In genomic region chr6:54629734-54630133, GRCm38 (mm10) we compare ENCODE assay signal across 9 mouse cellular contexts. TPM values are rescaled to one million over a fixed set of nuclear protein-coding genes. Genes with fewer than 3 reads are reported as not detected.
A peak's percentile ranks its signal among the peaks of the same experiment; 100 is the strongest.
DNase-seq lines count a peak whose midpoint lies in the region; ATAC-seq and TF ChIP-seq lines count a peak whose summit lies in the region.
"Had no signal": no experiment of that assay in that cellular context is flagged by ENCODE, and none has a peak within 500 bp of the region (broad histone marks: within the 10 kb centered on the region; RNA-seq: fewer than 3 reads in every experiment).

No protein-coding gene starts in this region.

- no peak overlapping the region for H3K9ac ChIP-seq in forebrain, postnatal 0 days
- no peak overlapping the region for H3K9ac ChIP-seq in forebrain, embryonic 13.5 days
- H3K9ac ChIP-seq: stomach, embryonic 15.5 days had no signal

- no peaks in the 10 kb centered on the region for H3K9me3 ChIP-seq in forebrain, postnatal 0 days (ENCODE audit: low read length)
- H3K9me3 ChIP-seq in forebrain, embryonic 13.5 days (replicated peaks), result no peaks in the 10 kb centered on the region
- H3K9me3 ChIP-seq: stomach, embryonic 15.5 days had no signal

- H3K4me1 ChIP-seq in forebrain, postnatal 0 days (ENCODE audit: insufficient read depth), result no peaks in the 10 kb centered on the region
- H3K4me1 ChIP-seq in forebrain, embryonic 13.5 days, result no peaks in the 10 kb centered on the region
- H3K4me1 ChIP-seq: stomach, embryonic 15.5 days had no signal

- H3K36me3 ChIP-seq in forebrain, postnatal 0 days (ENCODE audit: insufficient read depth), result peaks cover 39% of the 10 kb centered on the region
- H3K36me3 ChIP-seq in forebrain, embryonic 13.5 days (ENCODE audit: poor library complexity, severe bottlenecking), result peaks cover 58% of the 10 kb centered on the region
- H3K36me3 ChIP-seq: stomach, embryonic 15.5 days had no signal

- peak; percentile 69; the same call in 1 of the 2 replicates for ATAC-seq in forebrain, postnatal 0 days
- ATAC-seq in forebrain, embryonic 13.5 days, result no peak

- whole genome bisulfite sequencing in forebrain, postnatal 0 days, result 31% methylated on average over 7 of the region's 7 CpGs
- WGBS in forebrain, embryonic 13.5 days, result 34% methylated on average over 7 of the region's 7 CpGs

- no peaks in the 10 kb centered on the region for H3K27me3 ChIP-seq in forebrain, postnatal 0 days (ENCODE audit: insufficient read depth, low read length)
- H3K27me3 ChIP-seq in forebrain, embryonic 13.5 days, result no peaks in the 10 kb centered on the region
- H3K27me3 ChIP-seq: stomach, embryonic 15.5 days had no signal

- peak; percentile 42 for DNase-seq in forebrain, postnatal 0 days
- DNase-seq in ovary, postnatal 36 days (ENCODE audit: low spot score), result peak; percentile 21
- DNase-seq in ovary, postnatal 10 days (ENCODE audit: low spot score), result no peak
- peak; percentile 31 for DNase-seq in embryo, embryonic 11 days
- DNase-seq in lung, postnatal 10 days, result peak; percentile 32
- DNase-seq in MN1 (ENCODE audit: low spot score), result no peak
- DNase-seq in urinary bladder, postnatal 10 days (ENCODE audit: low spot score), result no peak

- peak; percentile 59 for TF ChIP-seq CTCF in forebrain, postnatal 0 days (IDR thresholded peaks at IDR 0.05; ENCODE audit: low read depth)

- H3K4me2 ChIP-seq in forebrain, postnatal 0 days (ENCODE audit: low read depth), result no peak overlapping the region
- H3K4me2 ChIP-seq in forebrain, embryonic 13.5 days, result no peak overlapping the region
- H3K4me2 ChIP-seq: stomach, embryonic 15.5 days had no signal

- no peak overlapping the region for H3K27ac ChIP-seq in forebrain, postnatal 0 days (ENCODE audit: low read depth, low read length)
- no peak overlapping the region for H3K27ac ChIP-seq in forebrain, embryonic 13.5 days
- H3K27ac ChIP-seq: stomach, embryonic 15.5 days had no signal

- no peak overlapping the region for H3K4me3 ChIP-seq in forebrain, postnatal 0 days (ENCODE audit: low read depth, low read length)
- no peak overlapping the region for H3K4me3 ChIP-seq in forebrain, embryonic 13.5 days
- H3K4me3 ChIP-seq: stomach, embryonic 15.5 days had no signal

RNA-seq across cellular contexts. Expression of gene Fkbp14, which starts 32.6 kb away (rescaled TPM):
- total RNA-seq in forebrain, postnatal 0 days (2014; rRNA removed), result 5.2 and 9.6 TPM in 2 replicates
- 4.1 and 4.5 TPM in 2 replicates for polyA plus RNA-seq in forebrain, postnatal 0 days (2015; fragmentation: Nextera tagmentation; extraction: Ambion mirVana)
- 9.1 and 9.4 TPM in 2 replicates for polyA plus RNA-seq in forebrain, embryonic 13.5 days (2015; fragmentation: Nextera tagmentation; extraction: Ambion mirVana)

RNA-seq across cellular contexts. Expression of gene Plekha8, which starts 34.8 kb away (rescaled TPM):
- total RNA-seq in forebrain, postnatal 0 days (2014; rRNA removed), result 14.8 and 19.3 TPM in 2 replicates
- 4.5 and 4.7 TPM in 2 replicates for polyA plus RNA-seq in forebrain, postnatal 0 days (2015; fragmentation: Nextera tagmentation; extraction: Ambion mirVana)
- 10.6 and 12.1 TPM in 2 replicates for polyA plus RNA-seq in forebrain, embryonic 13.5 days (2015; fragmentation: Nextera tagmentation; extraction: Ambion mirVana)

RNA-seq across cellular contexts. Expression of gene Mturn, which starts 51.7 kb away (rescaled TPM):
- total RNA-seq in forebrain, postnatal 0 days (2014; rRNA removed), result 241 and 274 TPM in 2 replicates
- 92.8 and 107 TPM in 2 replicates for polyA plus RNA-seq in forebrain, postnatal 0 days (2015; fragmentation: Nextera tagmentation; extraction: Ambion mirVana)
- 54.3 and 55.7 TPM in 2 replicates for polyA plus RNA-seq in forebrain, embryonic 13.5 days (2015; fragmentation: Nextera tagmentation; extraction: Ambion mirVana)

Comparison
In these comparisons a context has a peak if more than half of its experiments do, and no peak if none do; other contexts are left out.
1. DNase-seq: peak in forebrain, postnatal 0 days (single experiment), ovary, postnatal 36 days (single experiment), embryo, embryonic 11 days (single experiment) and lung, postnatal 10 days (single experiment); none in ovary, postnatal 10 days (single experiment), MN1 (single experiment) and urinary bladder, postnatal 10 days (single experiment).